Mouse (Mus musculus): ENCODE results near the gene Trip6. TPM values are rescaled to one million over a fixed set of nuclear protein-coding genes. Genes with fewer than 3 reads are reported as not detected.

Trip6 gene
- polyA plus RNA-seq, 2 experiments: 4.9 to 7.2 TPM

DNA sequence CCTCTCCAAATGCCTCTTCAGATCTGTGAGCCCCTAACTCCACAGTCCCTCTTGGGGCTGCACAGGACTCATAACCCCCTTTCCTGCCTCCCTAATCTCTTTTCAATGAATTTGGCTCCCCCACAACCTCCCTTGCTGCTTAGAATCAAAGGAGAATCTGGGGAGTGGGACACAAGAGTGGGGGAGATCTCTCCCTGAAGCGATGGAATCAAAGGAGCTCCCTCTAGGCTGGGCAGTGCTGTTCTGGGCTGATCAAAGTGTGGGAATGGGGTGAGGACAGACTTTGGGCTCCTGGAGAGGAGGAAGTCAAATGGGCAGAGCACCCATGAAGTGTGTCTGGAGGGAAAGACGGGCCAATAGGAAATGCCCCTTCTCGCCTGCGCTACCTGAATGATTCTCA, 37.2 kb upstream of the Trip6 start:
- no peaks in the 10 kb centered on the region for H3K36me3 ChIP-seq (replicated peaks; ENCODE audit: control insufficient read depth, insufficient read depth, low read depth)
- H3K9ac ChIP-seq (replicated peaks): no peak overlapping the region
- peak overlapping the region; percentile 48 for H3K4me2 ChIP-seq (ENCODE audit: low read depth)
- H3K9me3 ChIP-seq (ENCODE audit: control insufficient read depth, low read length): no peaks in the 10 kb centered on the region
- peaks cover 0 to 2% of the 10 kb centered on the region in 2 experiments; a peak in 1 of 4 replicates for H3K4me1 ChIP-seq (replicated peaks; ENCODE audit: control insufficient read depth in 2 of 2, insufficient read depth in 2 of 2, low read length in 1 of 2)
- peak overlapping the region; percentile 47 to 52 for H3K4me3 ChIP-seq (ENCODE audit: insufficient read depth in 1 of 2, low read depth in 2 of 2, low read length in 2 of 2)
- peaks cover 39% of the 10 kb centered on the region for H3K27me3 ChIP-seq (ENCODE audit: control insufficient read depth, insufficient read depth, low read length)
- WGBS (ENCODE audit: insufficient replicate concordance): 52% methylated on average over 4 of the region's 4 CpGs
- no peak for DNase-seq (ENCODE audit: low read depth in 3 of 3, low spot score in 3 of 3)
- H3K27ac ChIP-seq: no peak overlapping the region
- TF ChIP-seq EP300 (IDR thresholded peaks at IDR 0.05; ENCODE audit: low read depth) (no peak), CTCF (IDR thresholded peaks at IDR 0.05; ENCODE audit: low read depth) (no peak)
- ATAC-seq (ENCODE audit: insufficient read depth): no peak

DNA sequence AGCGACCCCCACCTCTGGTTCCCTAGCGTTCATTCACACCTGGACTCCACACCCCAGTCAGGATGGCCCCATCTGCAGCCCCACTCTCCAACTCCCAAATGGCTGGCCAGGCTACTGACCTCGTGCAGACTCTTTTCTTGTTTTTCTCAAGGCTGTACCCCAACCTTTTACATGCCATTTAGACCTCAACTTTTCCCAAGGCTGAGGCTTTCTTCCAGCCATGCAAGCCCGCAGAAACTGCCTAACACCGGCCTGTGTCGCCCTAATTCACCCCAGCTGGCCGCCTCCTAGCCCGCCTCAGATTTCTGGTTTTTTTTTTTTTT, 36.8 kb upstream of the Trip6 start:
- peak overlapping the region; percentile 47 to 52 for H3K4me3 ChIP-seq (ENCODE audit: insufficient read depth in 1 of 2, low read depth in 2 of 2, low read length in 2 of 2)
- H3K9me3 ChIP-seq (ENCODE audit: control insufficient read depth, low read length): no peaks in the 10 kb centered on the region
- H3K4me2 ChIP-seq (ENCODE audit: low read depth): peak overlapping the region; percentile 48
- DNase-seq (ENCODE audit: low read depth in 3 of 3, low spot score in 3 of 3) (no peak), ATAC-seq (ENCODE audit: insufficient read depth) (no peak)
- WGBS (ENCODE audit: insufficient replicate concordance): 10% methylated on average over 8 of the region's 8 CpGs
- TF ChIP-seq EP300 (IDR thresholded peaks at IDR 0.05; ENCODE audit: low read depth) (no peak), CTCF (IDR thresholded peaks at IDR 0.05; ENCODE audit: low read depth) (no peak)
- peaks cover 39% of the 10 kb centered on the region for H3K27me3 ChIP-seq (ENCODE audit: control insufficient read depth, insufficient read depth, low read length)
- H3K27ac ChIP-seq: no peak overlapping the region
- H3K9ac ChIP-seq (replicated peaks): no peak overlapping the region
- no peaks in the 10 kb centered on the region for H3K36me3 ChIP-seq (replicated peaks; ENCODE audit: control insufficient read depth, insufficient read depth, low read depth)
- H3K4me1 ChIP-seq (replicated peaks; ENCODE audit: control insufficient read depth in 2 of 2, insufficient read depth in 2 of 2, low read length in 1 of 2): peaks cover 0 to 4% of the 10 kb centered on the region in 2 experiments; a peak in 1 of 4 replicates

DNA sequence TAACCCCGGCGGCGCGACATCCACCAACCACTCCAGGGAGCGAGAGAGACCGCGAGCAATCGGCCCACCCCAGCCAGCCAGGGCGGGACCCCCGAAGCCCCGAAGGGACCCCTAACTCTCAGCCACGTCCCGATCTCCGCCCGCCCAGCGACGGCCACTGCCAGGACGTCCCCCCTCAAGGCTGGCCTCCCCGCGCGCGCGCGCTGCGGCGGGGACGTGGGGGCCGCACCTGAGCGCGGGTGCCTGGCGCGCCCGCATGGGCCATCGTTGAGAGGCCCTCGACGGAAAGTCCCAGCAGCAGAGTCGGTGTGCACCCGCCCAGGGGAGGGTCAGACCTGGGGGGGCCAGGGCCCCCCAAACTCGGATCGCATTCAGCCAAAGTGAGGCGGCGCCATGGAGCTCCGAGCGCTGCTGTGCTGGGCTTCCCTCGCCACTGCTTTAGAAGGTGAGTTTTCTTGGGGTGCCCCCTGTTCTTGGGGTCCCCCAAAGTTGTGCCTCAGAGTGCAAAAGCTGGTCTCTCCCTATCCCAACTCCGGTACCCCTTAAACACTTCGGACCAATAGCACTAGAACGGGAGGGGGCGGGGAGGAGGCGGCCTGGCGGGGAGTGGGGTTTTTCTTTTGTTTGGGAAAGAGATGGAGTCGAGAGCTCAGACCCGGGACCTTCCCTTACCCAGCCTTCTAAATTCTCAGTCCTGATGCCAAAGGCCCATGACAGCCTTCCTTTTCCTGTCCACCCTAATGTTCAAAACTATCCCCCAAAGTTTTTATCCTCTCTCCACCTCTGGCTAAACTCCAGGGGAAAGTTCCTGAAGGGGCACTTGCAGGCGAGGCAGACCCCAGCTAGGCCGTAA, 36.2 kb upstream of the Trip6 start:
- Histone ChIP-seq H3K4me3 (ENCODE audit: insufficient read depth in 1 of 2, low read depth in 2 of 2, low read length in 2 of 2) (peak overlapping the region; percentile 47 to 52), H3K9me3 (ENCODE audit: control insufficient read depth, low read length) (no peaks in the 10 kb centered on the region), H3K27ac (no peak overlapping the region), H3K27me3 (ENCODE audit: control insufficient read depth, insufficient read depth, low read length) (peaks cover 39% of the 10 kb centered on the region), H3K9ac (replicated peaks) (peak overlapping the region; percentile 10), H3K4me2 (ENCODE audit: low read depth) (peak overlapping the region; percentile 48), H3K4me1 (replicated peaks; ENCODE audit: control insufficient read depth in 2 of 2, insufficient read depth in 2 of 2, low read length in 1 of 2) (peaks cover 0 to 5% of the 10 kb centered on the region in 2 experiments; a peak in 1 of 4 replicates), H3K36me3 (replicated peaks; ENCODE audit: control insufficient read depth, insufficient read depth, low read depth) (no peaks in the 10 kb centered on the region)
- DNase-seq (ENCODE audit: low read depth in 3 of 3, low spot score in 3 of 3): no peak
- ATAC-seq (ENCODE audit: insufficient read depth): peak; percentile 38
- TF ChIP-seq CTCF (IDR thresholded peaks at IDR 0.05; ENCODE audit: low read depth): no peak
- no peak for TF ChIP-seq EP300 (IDR thresholded peaks at IDR 0.05; ENCODE audit: low read depth)
- WGBS (ENCODE audit: insufficient replicate concordance): 4% methylated on average over 54 of the region's 55 CpGs

GRCm38 (mm10) chr5:137349384-137350204, 35.4 kb upstream of the Trip6 start, which contains the start of gene Ephb4:
Gene Ephb4 (plus strand): TSS chr5:137350109.
- peak; percentile 74 for ATAC-seq (ENCODE audit: insufficient read depth)
- DNase-seq (ENCODE audit: low read depth in 3 of 3, low spot score in 3 of 3): peak in 2 of 3 experiments; percentile 34 to 53
- H3K9ac ChIP-seq (replicated peaks): peak within 1 kb of the TSS; percentile 10
- peaks cover 39% of the 10 kb centered on the region for H3K27me3 ChIP-seq (ENCODE audit: control insufficient read depth, insufficient read depth, low read length)
- H3K27ac ChIP-seq: no peak within 1 kb of the TSS
- TF ChIP-seq EP300 (IDR thresholded peaks at IDR 0.05; ENCODE audit: low read depth): no peak
- no peak for TF ChIP-seq CTCF (IDR thresholded peaks at IDR 0.05; ENCODE audit: low read depth)
- WGBS (ENCODE audit: insufficient replicate concordance): 1% methylated on average over 32 of the region's 32 CpGs
- H3K4me1 ChIP-seq (replicated peaks; ENCODE audit: control insufficient read depth in 2 of 2, insufficient read depth in 2 of 2, low read length in 1 of 2): peaks cover 0 to 11% of the 10 kb centered on the region in 2 experiments; a peak in 2 of 4 replicates
- no peaks in the 10 kb centered on the region for H3K36me3 ChIP-seq (replicated peaks; ENCODE audit: control insufficient read depth, insufficient read depth, low read depth)
- H3K4me2 ChIP-seq (ENCODE audit: low read depth): peak within 1 kb of the TSS; percentile 48
- no peaks in the 10 kb centered on the region for H3K9me3 ChIP-seq (ENCODE audit: control insufficient read depth, low read length)
- peak within 1 kb of the TSS; percentile 47 to 52 for H3K4me3 ChIP-seq (ENCODE audit: insufficient read depth in 1 of 2, low read depth in 2 of 2, low read length in 2 of 2)
